Mouse (Mus musculus) hindbrain, postnatal 0 days (tissue): ENCODE data around the gene Nosip. TPM values are rescaled to one million over a fixed set of nuclear protein-coding genes. Genes with fewer than 3 reads are reported as not detected.

Source experiments
- ATAC-seq: fragments of 200-750 bp; cut with Nextera tagmentation; 2 replicates; pipeline ENCODE4 v1.8.0; 2017; ENCODE audit warnings: mild to moderate bottlenecking, moderate TSS enrichment, moderate library complexity
- DNase-seq: peaks from one replicate; pipeline ENCODE4 v3.0.0-alpha.2; 2015; ENCODE audit warnings: low spot score
- H3K27ac ChIP-seq: fragments of 300-500 bp; sonication (generic); 2 replicates; pipeline ENCODE4 v1.5.1; 2014; ENCODE audit warnings: mild to moderate bottlenecking
- H3K27me3 ChIP-seq: fragments of 300-500 bp; sonication (generic); 2 replicates; pipeline ENCODE4 v1.6.1; 2014; ENCODE audit warnings: low read length, mixed read lengths; ENCODE audit not compliant: insufficient read depth
- H3K36me3 ChIP-seq: fragments of 300-500 bp; sonication (generic); 2 replicates; pipeline ENCODE4 v1.6.1; 2014; ENCODE audit warnings: low read length, mixed read lengths; ENCODE audit not compliant: insufficient read depth
- H3K4me1 ChIP-seq: fragments of 300-500 bp; sonication (generic); 2 replicates; pipeline ENCODE4 v1.6.1; 2014; ENCODE audit warnings: antibody characterized with exemption, low read length, mixed read lengths; ENCODE audit not compliant: insufficient read depth
- H3K4me2 ChIP-seq: fragments of 300-500 bp; sonication (generic); 2 replicates; pipeline ENCODE4 v1.6.1; 2014; ENCODE audit warnings: low read depth, mild to moderate bottlenecking, low read length, moderate library complexity, mixed read lengths
- H3K4me3 ChIP-seq: fragments of 300-500 bp; sonication (generic); 2 replicates; pipeline ENCODE4 v1.5.1; 2014; ENCODE audit warnings: low read length
- H3K9ac ChIP-seq: fragments of 300-500 bp; sonication (generic); replicated peaks from 2 replicates; pipeline ENCODE4 v1.6.1; 2014; ENCODE audit warnings: mild to moderate bottlenecking, low read length, moderate library complexity, mixed read lengths
- H3K9me3 ChIP-seq: fragments of 300-500 bp; sonication (generic); 2 replicates; pipeline ENCODE4 v1.6.1; 2016; ENCODE audit warnings: low read length, mixed read lengths
- CTCF ChIP-seq: IDR thresholded peaks from 2 replicates; pipeline ENCODE4 v1.5.1; 2016; ENCODE audit warnings: antibody characterized with exemption, control low read depth, low read depth
- WGBS: fragments of 180-500 bp; shearing (Covaris S2); extraction: QIAGEN DNeasy Blood & Tissue Kit; methylation state at CpG from one replicate; pipeline ENCODE4 v1.1.7; 2014; 5-methylcytosine and 5-hydroxymethylcytosine counted together
- polyA plus RNA-seq: library from polyadenylated mRNA; unstranded; fragments of >200 nt; fragmentation: Nextera tagmentation; extraction: Ambion mirVana; gene quantifications from 2 replicates; pipeline ENCODE4 v1.2.1, GENCODE M21; 2015
- total RNA-seq: library from RNA; depleted of rRNA; stranded (reverse); fragments of >200 nt; gene quantifications from 2 replicates; pipeline ENCODE4 v1.2.3, GENCODE M21; 2014

The Nosip gene
- total and polyA plus RNA-seq, 2 experiments from 2014 or later, result 67.4 to 83.1 TPM

DNA sequence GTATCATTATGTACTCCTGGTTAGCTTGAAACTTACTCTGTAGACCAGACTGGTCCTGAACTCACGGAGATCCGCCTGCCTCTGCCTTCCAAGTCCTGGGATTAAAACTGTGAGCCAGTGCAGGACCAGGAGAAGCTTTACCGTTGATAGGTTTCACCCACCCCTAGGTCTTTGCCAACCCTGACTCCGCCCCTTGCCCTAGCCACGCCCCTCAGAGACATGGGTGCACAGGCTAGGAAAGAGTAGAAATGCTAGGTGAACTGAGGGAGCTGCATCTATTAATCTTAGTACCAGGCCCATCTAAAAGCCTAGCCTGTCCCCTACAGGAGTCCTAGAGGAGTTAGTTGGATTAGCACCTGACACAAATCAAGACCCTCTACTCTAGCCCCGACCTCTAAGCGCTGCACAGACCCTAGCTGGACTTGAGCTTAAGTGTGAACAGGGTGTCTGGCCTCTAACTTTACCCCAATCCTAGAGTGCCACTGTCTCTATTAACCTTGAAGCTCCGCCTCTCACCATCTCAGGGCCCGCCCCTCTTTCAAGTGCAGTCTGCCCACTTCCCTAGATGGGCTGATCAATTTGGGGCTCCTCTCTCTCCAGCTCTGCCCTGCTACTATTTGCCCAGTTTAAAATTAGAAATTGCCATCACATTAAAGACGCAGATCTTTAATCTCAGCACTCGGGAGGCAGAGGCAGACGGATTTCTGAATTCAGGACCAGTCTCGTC is 28.2 kb downstream of the Nosip start:
- no peak for ATAC-seq
- H3K36me3 ChIP-seq, result no peaks in the 10 kb centered on the region
- no peak overlapping the region for H3K9ac ChIP-seq
- H3K27me3 ChIP-seq, result no peaks in the 10 kb centered on the region
- DNase-seq, result no peak
- H3K4me3 ChIP-seq, result no peak overlapping the region
- H3K4me2 ChIP-seq, result no peak overlapping the region
- 85% methylated on average over 13 of the region's 13 CpGs for WGBS
- H3K9me3 ChIP-seq, result no peaks in the 10 kb centered on the region
- no peak for TF ChIP-seq CTCF
- H3K27ac ChIP-seq, result no peak overlapping the region
- H3K4me1 ChIP-seq, result no peaks in the 10 kb centered on the region

DNA sequence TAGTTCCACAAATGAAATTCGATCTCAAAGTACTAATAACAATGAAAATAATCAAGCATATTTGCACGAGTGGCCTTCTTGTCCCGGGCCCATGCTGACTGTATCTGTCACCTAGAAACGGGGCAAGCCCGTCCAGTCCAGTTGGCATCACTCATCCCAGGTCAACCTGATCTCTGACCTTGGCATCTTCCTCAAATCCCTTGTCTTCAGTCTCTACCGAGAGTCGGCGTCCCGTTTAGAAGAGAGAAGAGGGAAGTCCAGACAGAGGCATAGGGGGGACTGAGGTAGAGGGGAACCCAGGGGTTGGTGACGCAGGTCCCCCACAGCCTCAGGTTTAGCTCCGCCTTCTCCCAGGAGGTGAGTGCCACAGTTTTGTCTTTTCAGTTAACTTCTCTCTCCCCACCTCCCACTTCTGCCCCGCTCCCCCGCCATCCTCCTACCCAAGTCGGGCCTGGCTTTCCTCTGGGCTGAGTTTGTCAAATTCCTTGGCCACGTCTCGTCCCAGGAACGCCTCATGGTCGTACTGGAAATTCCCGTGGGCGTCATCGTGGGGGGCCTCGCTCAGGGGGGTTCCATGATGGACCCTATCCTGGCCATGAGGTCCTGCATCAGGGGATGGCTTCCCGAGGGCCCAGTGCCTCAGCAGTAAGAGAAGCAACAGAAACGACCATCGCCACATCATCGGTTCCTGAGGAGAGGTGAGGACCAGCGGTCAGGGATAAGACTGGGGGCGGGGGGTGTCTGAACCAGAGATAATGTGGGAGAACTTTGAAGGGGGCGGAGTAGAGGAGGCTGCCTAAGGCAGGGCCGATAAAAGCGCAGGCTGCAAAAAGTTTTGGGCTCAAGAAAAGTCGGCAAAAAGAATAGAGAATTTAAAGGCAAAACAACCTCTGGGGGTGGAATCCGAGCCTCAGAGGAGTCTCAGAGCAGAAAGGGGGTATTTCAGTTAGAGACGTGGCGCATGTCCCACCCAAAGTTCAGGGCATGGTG is 29.1 kb downstream of the Nosip start:
- DNase-seq (no peak), ATAC-seq (peak; percentile 16; the same call in 1 of the 2 replicates)
- 14% methylated on average over 35 of the region's 35 CpGs for WGBS

DNA sequence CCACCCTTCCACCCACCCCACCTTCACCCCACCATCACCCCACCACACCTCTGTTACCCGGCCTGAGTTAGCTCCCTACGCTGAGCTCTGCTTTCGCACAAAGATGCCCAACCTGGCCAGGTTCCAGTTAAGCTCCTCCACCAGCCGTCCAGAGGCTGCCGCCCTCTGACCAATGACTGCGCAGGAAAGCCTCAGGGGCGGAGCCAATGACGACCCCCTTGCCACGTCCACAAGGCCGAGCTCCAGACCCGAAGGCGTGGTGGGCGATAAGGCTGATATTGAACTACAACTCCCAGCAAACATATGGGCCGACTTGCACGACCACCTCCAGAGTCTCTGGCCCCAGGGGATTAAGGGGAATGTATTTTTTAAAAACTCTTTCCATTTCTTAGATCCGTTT is 29.8 kb downstream of the Nosip start, which contains the start of gene Rcn3:
Gene Rcn3, minus strand, starts transcription at position 174 of the 400 bp plus-strand sequence.
- no peak for TF ChIP-seq CTCF
- H3K9me3 ChIP-seq, result no peaks in the 10 kb centered on the region
- peak within 1 kb of the TSS; percentile 41; the same call in 1 of the 2 replicates for H3K27ac ChIP-seq
- no peaks in the 10 kb centered on the region for H3K27me3 ChIP-seq
- peak within 1 kb of the TSS; percentile 37 for H3K4me3 ChIP-seq
- H3K4me1 ChIP-seq, result no peaks in the 10 kb centered on the region
- under 1% methylated on average over 16 of the region's 16 CpGs for WGBS
- no peaks in the 10 kb centered on the region for H3K36me3 ChIP-seq
- H3K9ac ChIP-seq, result peak within 1 kb of the TSS; percentile 44
- DNase-seq (peak; percentile 95), ATAC-seq (peak; percentile 95)
- peak within 1 kb of the TSS; percentile 61 for H3K4me2 ChIP-seq

More for the DNA sequence above, 29.1 kb downstream of the Nosip start:
- no peaks in the 10 kb centered on the region for H3K9me3 ChIP-seq
- H3K36me3 ChIP-seq, result no peaks in the 10 kb centered on the region
- no peaks in the 10 kb centered on the region for H3K27me3 ChIP-seq
- no peaks in the 10 kb centered on the region for H3K4me1 ChIP-seq
- H3K4me2 ChIP-seq, result peak overlapping the region; percentile 61
- peak overlapping the region; percentile 41; the same call in 1 of the 2 replicates for H3K27ac ChIP-seq
- peak overlapping the region; percentile 37 for H3K4me3 ChIP-seq
- TF ChIP-seq CTCF, result no peak
- peak overlapping the region; percentile 44 for H3K9ac ChIP-seq

DNA sequence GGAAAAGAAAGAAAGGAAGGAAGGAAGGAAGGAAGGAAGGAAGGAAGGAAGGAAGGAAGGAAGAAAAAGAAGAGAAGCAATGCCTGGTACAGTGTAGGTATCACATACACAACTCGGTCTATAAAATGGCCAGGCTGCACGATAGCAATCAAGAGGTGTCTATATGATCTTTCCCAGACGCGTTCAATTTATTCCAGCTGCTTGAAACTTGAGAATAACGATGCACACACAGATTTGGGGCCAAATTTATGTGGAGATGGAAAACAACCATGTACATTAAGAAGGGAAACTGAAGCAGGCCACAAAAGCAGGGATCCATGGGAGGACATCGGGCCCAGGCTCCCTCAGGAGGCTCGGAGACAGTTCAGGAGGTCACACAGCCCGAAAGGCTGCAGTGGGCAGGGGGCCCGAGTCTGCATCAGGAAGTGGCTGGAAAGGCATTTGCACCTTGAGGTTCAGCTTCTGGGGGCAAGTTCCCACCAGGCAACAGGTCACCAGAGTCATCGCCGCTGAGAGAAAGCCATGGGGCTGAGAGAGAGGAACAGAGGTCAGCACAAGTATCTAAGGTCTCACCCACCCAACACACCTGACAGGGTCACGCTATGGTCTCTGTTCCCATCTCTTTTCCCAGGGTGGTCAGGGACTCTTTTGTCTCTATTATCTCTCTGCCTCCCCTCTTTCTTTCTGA is 30.7 kb downstream of the Nosip start:
- H3K9ac ChIP-seq, result no peak overlapping the region
- H3K36me3 ChIP-seq, result no peaks in the 10 kb centered on the region
- H3K27ac ChIP-seq, result no peak overlapping the region
- no peaks in the 10 kb centered on the region for H3K27me3 ChIP-seq
- H3K4me2 ChIP-seq, result no peak overlapping the region
- no peak overlapping the region for H3K4me3 ChIP-seq
- no peak for DNase-seq
- no peak for TF ChIP-seq CTCF
- no peak for ATAC-seq
- no peaks in the 10 kb centered on the region for H3K4me1 ChIP-seq
- WGBS, result 59% methylated on average over 12 of the region's 12 CpGs
- no peaks in the 10 kb centered on the region for H3K9me3 ChIP-seq

DNA sequence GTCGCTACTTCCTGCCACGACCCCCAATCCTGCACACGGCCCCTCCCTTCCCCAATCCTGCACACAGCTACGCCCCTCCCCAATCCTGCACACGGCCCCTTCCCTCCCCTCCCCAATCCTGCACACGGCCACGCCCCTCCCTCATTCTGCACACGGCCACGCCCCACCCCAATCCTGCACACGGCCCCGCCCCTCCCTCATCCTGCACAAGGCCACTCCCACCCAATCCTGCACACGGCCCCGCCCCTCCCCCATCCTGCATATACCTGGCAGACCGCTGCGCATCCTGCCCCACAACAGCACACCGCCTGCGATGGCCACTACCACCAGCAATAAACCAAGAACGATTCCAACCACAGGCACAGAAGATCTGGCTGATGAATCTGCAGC is 31.3 kb downstream of the Nosip start:
- Histone ChIP-seq H3K9me3 (no peaks in the 10 kb centered on the region), H3K4me2 (no peak overlapping the region), H3K36me3 (no peaks in the 10 kb centered on the region), H3K27me3 (no peaks in the 10 kb centered on the region), H3K4me1 (no peaks in the 10 kb centered on the region), H3K9ac (no peak overlapping the region), H3K4me3 (no peak overlapping the region), H3K27ac (no peak overlapping the region)
- TF ChIP-seq CTCF, result no peak
- ATAC-seq (no peak), DNase-seq (no peak)
- 42% methylated on average over 17 of the region's 18 CpGs for WGBS

DNA sequence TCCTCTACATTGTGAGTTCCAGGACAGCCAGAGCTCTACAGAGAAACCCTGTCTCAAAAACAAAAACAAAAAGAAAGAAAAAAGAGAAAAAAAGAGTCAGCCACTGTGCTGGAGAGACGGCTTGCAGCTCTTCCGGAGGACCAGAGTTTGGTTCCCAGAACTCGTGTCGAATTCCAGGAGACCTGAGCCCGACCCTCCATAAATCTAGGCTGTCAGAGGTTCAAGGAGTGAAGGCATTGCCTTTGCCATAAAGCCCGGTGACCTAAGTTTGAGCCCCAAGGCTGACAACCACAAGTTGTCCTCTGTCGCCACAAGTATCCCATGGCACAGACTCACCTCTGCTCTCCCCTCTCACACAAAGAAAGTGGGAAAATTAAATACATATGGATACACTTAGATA is 31.9 kb downstream of the Nosip start:
- Histone ChIP-seq H3K4me2 (no peak overlapping the region), H3K9ac (no peak overlapping the region), H3K4me1 (no peaks in the 10 kb centered on the region), H3K9me3 (no peaks in the 10 kb centered on the region), H3K27me3 (no peaks in the 10 kb centered on the region), H3K4me3 (no peak overlapping the region), H3K27ac (no peak overlapping the region), H3K36me3 (no peaks in the 10 kb centered on the region)
- ATAC-seq (no peak), DNase-seq (no peak)
- WGBS, result 58% methylated on average over 7 of the region's 7 CpGs
- TF ChIP-seq CTCF, result no peak
